Mouse (Mus musculus): Measurements from ENCODE around the gene Sri. TPM values are rescaled to one million over a fixed set of nuclear protein-coding genes. Genes with fewer than 3 reads are reported as not detected.

Gene Sri
- polyA plus RNA-seq, 1 experiment from 2014 or later = 299 TPM

- under 1% methylated on average over 52 of the region's 60 CpGs for WGBS
- Histone ChIP-seq H3K9ac (replicated peaks; ENCODE audit: low read depth, low read length) (peak overlapping the region; percentile 82), H3K4me1 (ENCODE audit: control insufficient read depth, insufficient read depth, low read length) (peaks cover 6% of the 10 kb centered on the region; the same call in 1 of the 2 replicates), H3K27me3 (ENCODE audit: control insufficient read depth, insufficient read depth, low read length) (no peaks in the 10 kb centered on the region), H3K27ac (ENCODE audit: low read length) (peak overlapping the region; percentile 90), H3K9me3 (ENCODE audit: control insufficient read depth, low read depth, low read length) (no peaks in the 10 kb centered on the region), H3K36me3 (ENCODE audit: control insufficient read depth, insufficient read depth, low read length) (peaks cover 17% of the 10 kb centered on the region), H3K4me2 (replicated peaks; ENCODE audit: low read depth, low read length) (peak overlapping the region; percentile 67), H3K4me3 (ENCODE audit: low read depth, low read length) (peak overlapping the region; percentile 91)
- ATAC-seq (ENCODE audit: insufficient number of reproducible peaks, insufficient read depth, low FRiP score, low read depth) = peak; percentile 97
Measured at GRCm38 (mm10) chr5:8056141-8057017, 10.5 kb downstream of the Sri start.

GRCm38 (mm10) chr5:8057018-8057323 lies 11.1 kb downstream of the Sri start:
- Histone ChIP-seq H3K36me3 (ENCODE audit: control insufficient read depth, insufficient read depth, low read length) (peaks cover 20% of the 10 kb centered on the region), H3K4me2 (replicated peaks; ENCODE audit: low read depth, low read length) (peak overlapping the region; percentile 67), H3K27ac (ENCODE audit: low read length) (no peak overlapping the region; the same call in 1 of the 2 replicates), H3K9ac (replicated peaks; ENCODE audit: low read depth, low read length) (peak overlapping the region; percentile 82), H3K27me3 (ENCODE audit: control insufficient read depth, insufficient read depth, low read length) (no peaks in the 10 kb centered on the region), H3K9me3 (ENCODE audit: control insufficient read depth, low read depth, low read length) (no peaks in the 10 kb centered on the region), H3K4me3 (ENCODE audit: low read depth, low read length) (peak overlapping the region; percentile 91), H3K4me1 (ENCODE audit: control insufficient read depth, insufficient read depth, low read length) (peaks cover 6% of the 10 kb centered on the region; the same call in 1 of the 2 replicates)
- ATAC-seq (ENCODE audit: insufficient number of reproducible peaks, insufficient read depth, low FRiP score, low read depth) = no peak
- WGBS = 45% methylated on average over 5 of the region's 5 CpGs

GRCm38 (mm10) chr5:8058056-8058455 lies 12.2 kb downstream of the Sri start:
- no peak overlapping the region for H3K4me2 ChIP-seq (replicated peaks; ENCODE audit: low read depth, low read length)
- H3K9ac ChIP-seq (replicated peaks; ENCODE audit: low read depth, low read length) = no peak overlapping the region
- H3K4me1 ChIP-seq (ENCODE audit: control insufficient read depth, insufficient read depth, low read length) = peaks cover 6% of the 10 kb centered on the region; the same call in 1 of the 2 replicates
- no peaks in the 10 kb centered on the region for H3K9me3 ChIP-seq (ENCODE audit: control insufficient read depth, low read depth, low read length)
- H3K27ac ChIP-seq (ENCODE audit: low read length) = no peak overlapping the region
- H3K36me3 ChIP-seq (ENCODE audit: control insufficient read depth, insufficient read depth, low read length) = peaks cover 25% of the 10 kb centered on the region
- no peaks in the 10 kb centered on the region for H3K27me3 ChIP-seq (ENCODE audit: control insufficient read depth, insufficient read depth, low read length)
- H3K4me3 ChIP-seq (ENCODE audit: low read depth, low read length) = no peak overlapping the region
- 91% methylated on average over 7 of the region's 7 CpGs for WGBS
- no peak for ATAC-seq (ENCODE audit: insufficient number of reproducible peaks, insufficient read depth, low FRiP score, low read depth)

GRCm38 (mm10) chr5:8062469-8062868 lies 16.6 kb downstream of the Sri start:
- H3K27me3 ChIP-seq (ENCODE audit: control insufficient read depth, insufficient read depth, low read length) = no peaks in the 10 kb centered on the region
- no peak overlapping the region for H3K27ac ChIP-seq (ENCODE audit: low read length)
- H3K9ac ChIP-seq (replicated peaks; ENCODE audit: low read depth, low read length) = no peak overlapping the region
- WGBS = 95% methylated on average over 2 of the region's 2 CpGs
- no peak overlapping the region for H3K4me2 ChIP-seq (replicated peaks; ENCODE audit: low read depth, low read length)
- H3K36me3 ChIP-seq (ENCODE audit: control insufficient read depth, insufficient read depth, low read length) = peaks cover 63% of the 10 kb centered on the region
- no peak overlapping the region for H3K4me3 ChIP-seq (ENCODE audit: low read depth, low read length)
- no peaks in the 10 kb centered on the region for H3K9me3 ChIP-seq (ENCODE audit: control insufficient read depth, low read depth, low read length)
- no peak for ATAC-seq (ENCODE audit: insufficient number of reproducible peaks, insufficient read depth, low FRiP score, low read depth)
- H3K4me1 ChIP-seq (ENCODE audit: control insufficient read depth, insufficient read depth, low read length) = peaks cover under 1% of the 10 kb centered on the region; the same call in 1 of the 2 replicates

GRCm38 (mm10) chr5:8063207-8063606 lies 17.3 kb downstream of the Sri start:
- peak; percentile 71; the same call in 1 of the 2 replicates for ATAC-seq (ENCODE audit: insufficient number of reproducible peaks, insufficient read depth, low FRiP score, low read depth)
- Histone ChIP-seq H3K36me3 (ENCODE audit: control insufficient read depth, insufficient read depth, low read length) (peaks cover 63% of the 10 kb centered on the region), H3K4me3 (ENCODE audit: low read depth, low read length) (no peak overlapping the region), H3K9ac (replicated peaks; ENCODE audit: low read depth, low read length) (no peak overlapping the region), H3K27me3 (ENCODE audit: control insufficient read depth, insufficient read depth, low read length) (no peaks in the 10 kb centered on the region), H3K27ac (ENCODE audit: low read length) (no peak overlapping the region), H3K4me2 (replicated peaks; ENCODE audit: low read depth, low read length) (no peak overlapping the region), H3K4me1 (ENCODE audit: control insufficient read depth, insufficient read depth, low read length) (no peaks in the 10 kb centered on the region), H3K9me3 (ENCODE audit: control insufficient read depth, low read depth, low read length) (no peaks in the 10 kb centered on the region)
- 78% methylated on average over 6 of the region's 6 CpGs for WGBS

GRCm38 (mm10) chr5:8073406-8073805 lies 27.5 kb downstream of the Sri start:
- H3K4me2 ChIP-seq (replicated peaks; ENCODE audit: low read depth, low read length) = no peak overlapping the region
- H3K36me3 ChIP-seq (ENCODE audit: control insufficient read depth, insufficient read depth, low read length) = 0 out of 2 replicates have a peak, but pooled peaks cover 5% of the 10 kb centered on the region
- no peaks in the 10 kb centered on the region for H3K4me1 ChIP-seq (ENCODE audit: control insufficient read depth, insufficient read depth, low read length)
- 87% methylated on average over 9 of the region's 9 CpGs for WGBS
- ATAC-seq (ENCODE audit: insufficient number of reproducible peaks, insufficient read depth, low FRiP score, low read depth) = no peak
- H3K27me3 ChIP-seq (ENCODE audit: control insufficient read depth, insufficient read depth, low read length) = no peaks in the 10 kb centered on the region
- H3K9me3 ChIP-seq (ENCODE audit: control insufficient read depth, low read depth, low read length) = no peaks in the 10 kb centered on the region
- no peak overlapping the region for H3K27ac ChIP-seq (ENCODE audit: low read length)
- no peak overlapping the region for H3K4me3 ChIP-seq (ENCODE audit: low read depth, low read length)
- H3K9ac ChIP-seq (replicated peaks; ENCODE audit: low read depth, low read length) = no peak overlapping the region

- ATAC-seq (ENCODE audit: insufficient number of reproducible peaks, insufficient read depth, low FRiP score, low read depth) = no peak
- no peaks in the 10 kb centered on the region for H3K9me3 ChIP-seq (ENCODE audit: control insufficient read depth, low read depth, low read length)
- no peaks in the 10 kb centered on the region for H3K27me3 ChIP-seq (ENCODE audit: control insufficient read depth, insufficient read depth, low read length)
- WGBS = 93% methylated on average over 9 of the region's 9 CpGs
- 0 out of 2 replicates have a peak, but pooled peaks cover 5% of the 10 kb centered on the region for H3K36me3 ChIP-seq (ENCODE audit: control insufficient read depth, insufficient read depth, low read length)
- no peak overlapping the region for H3K27ac ChIP-seq (ENCODE audit: low read length)
- H3K9ac ChIP-seq (replicated peaks; ENCODE audit: low read depth, low read length) = no peak overlapping the region
- H3K4me3 ChIP-seq (ENCODE audit: low read depth, low read length) = no peak overlapping the region
- no peaks in the 10 kb centered on the region for H3K4me1 ChIP-seq (ENCODE audit: control insufficient read depth, insufficient read depth, low read length)
- no peak overlapping the region for H3K4me2 ChIP-seq (replicated peaks; ENCODE audit: low read depth, low read length)
Measured at GRCm38 (mm10) chr5:8073901-8074561, 28.2 kb downstream of the Sri start.

GRCm38 (mm10) chr5:8077481-8077880 lies 31.6 kb downstream of the Sri start:
- no peaks in the 10 kb centered on the region for H3K4me1 ChIP-seq (ENCODE audit: control insufficient read depth, insufficient read depth, low read length)
- H3K4me2 ChIP-seq (replicated peaks; ENCODE audit: low read depth, low read length) = no peak overlapping the region
- no peak for ATAC-seq (ENCODE audit: insufficient number of reproducible peaks, insufficient read depth, low FRiP score, low read depth)
- 81% methylated on average over 8 of the region's 8 CpGs for WGBS
- H3K27ac ChIP-seq (ENCODE audit: low read length) = no peak overlapping the region
- no peak overlapping the region for H3K9ac ChIP-seq (replicated peaks; ENCODE audit: low read depth, low read length)
- H3K27me3 ChIP-seq (ENCODE audit: control insufficient read depth, insufficient read depth, low read length) = no peaks in the 10 kb centered on the region
- no peak overlapping the region for H3K4me3 ChIP-seq (ENCODE audit: low read depth, low read length)
- H3K36me3 ChIP-seq (ENCODE audit: control insufficient read depth, insufficient read depth, low read length) = no peaks in the 10 kb centered on the region
- H3K9me3 ChIP-seq (ENCODE audit: control insufficient read depth, low read depth, low read length) = no peaks in the 10 kb centered on the region

All from stomach, embryonic 14.5 days (tissue).